Mouse (Mus musculus): ENCODE data around the gene Dot1l. TPM values are rescaled to one million over a fixed set of nuclear protein-coding genes. Genes with fewer than 3 reads are reported as not detected.

Gene Dot1l
- polyA plus RNA-seq, 1 experiment from 2014 or later = 13.8 TPM

- H3K27me3 ChIP-seq (ENCODE audit: control insufficient read depth, insufficient read depth, low read length) = no peaks in the 10 kb centered on the region
- ATAC-seq (replicated peaks; ENCODE audit: insufficient number of reproducible peaks, low FRiP score, low TSS enrichment, low read depth) (no peak), DNase-seq (ENCODE audit: low spot score) (no peak)
- H3K4me1 ChIP-seq (ENCODE audit: control insufficient read depth, insufficient read depth, low read length) = no peaks in the 10 kb centered on the region
- 87% methylated on average over 2 of the region's 2 CpGs for WGBS
- no peaks in the 10 kb centered on the region for H3K9me3 ChIP-seq (replicated peaks; ENCODE audit: control insufficient read depth, low read length)
- no peak overlapping the region for H3K4me3 ChIP-seq (ENCODE audit: low read depth, low read length)
- no peak overlapping the region for H3K27ac ChIP-seq (replicated peaks; ENCODE audit: low read depth, low read length)
- H3K36me3 ChIP-seq (replicated peaks; ENCODE audit: control insufficient read depth, insufficient read depth, low read depth, low read length) = peaks cover 53% of the 10 kb centered on the region
- no peak overlapping the region for H3K9ac ChIP-seq (replicated peaks; ENCODE audit: low read length)
- no peak overlapping the region for H3K4me2 ChIP-seq (ENCODE audit: low read depth, low read length)
Measured at GRCm38 (mm10) chr10:80787517-80787916, 32.5 kb downstream of the Dot1l start.

DNA sequence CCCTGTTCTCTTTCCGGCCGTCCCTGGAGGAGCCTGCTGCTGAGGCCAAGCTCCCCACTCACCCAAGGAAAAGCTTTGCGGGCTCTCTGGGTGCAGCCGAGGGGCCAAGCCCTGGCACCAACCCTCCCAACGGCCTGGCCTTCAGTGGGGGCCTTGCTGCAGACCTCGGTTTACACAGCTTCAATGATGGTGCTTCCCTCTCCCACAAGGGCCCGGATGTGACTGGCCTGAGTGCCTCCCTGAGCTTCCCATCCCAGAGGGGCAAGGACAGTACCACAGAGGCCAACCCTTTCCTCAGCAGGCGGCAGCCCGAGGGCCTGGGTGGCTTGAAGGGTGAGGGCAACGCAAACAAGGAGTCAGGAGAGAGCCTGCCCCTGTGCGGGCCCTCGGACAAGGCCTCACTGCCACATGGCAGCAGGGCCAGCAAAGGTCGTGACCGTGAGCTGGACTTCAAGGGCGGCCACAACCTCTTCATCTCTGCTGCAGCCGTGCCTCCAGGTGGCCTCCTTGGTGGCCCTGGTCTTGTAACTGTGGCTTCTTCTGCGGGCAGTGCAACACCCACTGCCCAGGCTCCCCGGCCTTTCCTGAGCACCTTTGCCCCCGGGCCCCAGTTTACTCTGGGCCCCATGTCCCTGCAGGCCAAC, 35.9 kb downstream of the Dot1l start:
- DNase-seq (ENCODE audit: low spot score) (no peak), ATAC-seq (replicated peaks; ENCODE audit: insufficient number of reproducible peaks, low FRiP score, low TSS enrichment, low read depth) (no peak)
- Histone ChIP-seq H3K27ac (replicated peaks; ENCODE audit: low read depth, low read length) (no peak overlapping the region), H3K4me3 (ENCODE audit: low read depth, low read length) (no peak overlapping the region), H3K9me3 (replicated peaks; ENCODE audit: control insufficient read depth, low read length) (no peaks in the 10 kb centered on the region), H3K9ac (replicated peaks; ENCODE audit: low read length) (no peak overlapping the region), H3K4me2 (ENCODE audit: low read depth, low read length) (no peak overlapping the region), H3K4me1 (ENCODE audit: control insufficient read depth, insufficient read depth, low read length) (no peaks in the 10 kb centered on the region), H3K36me3 (replicated peaks; ENCODE audit: control insufficient read depth, insufficient read depth, low read depth, low read length) (peaks cover 37% of the 10 kb centered on the region), H3K27me3 (ENCODE audit: control insufficient read depth, insufficient read depth, low read length) (no peaks in the 10 kb centered on the region)
- 87% methylated on average over 19 of the region's 19 CpGs for WGBS

DNA sequence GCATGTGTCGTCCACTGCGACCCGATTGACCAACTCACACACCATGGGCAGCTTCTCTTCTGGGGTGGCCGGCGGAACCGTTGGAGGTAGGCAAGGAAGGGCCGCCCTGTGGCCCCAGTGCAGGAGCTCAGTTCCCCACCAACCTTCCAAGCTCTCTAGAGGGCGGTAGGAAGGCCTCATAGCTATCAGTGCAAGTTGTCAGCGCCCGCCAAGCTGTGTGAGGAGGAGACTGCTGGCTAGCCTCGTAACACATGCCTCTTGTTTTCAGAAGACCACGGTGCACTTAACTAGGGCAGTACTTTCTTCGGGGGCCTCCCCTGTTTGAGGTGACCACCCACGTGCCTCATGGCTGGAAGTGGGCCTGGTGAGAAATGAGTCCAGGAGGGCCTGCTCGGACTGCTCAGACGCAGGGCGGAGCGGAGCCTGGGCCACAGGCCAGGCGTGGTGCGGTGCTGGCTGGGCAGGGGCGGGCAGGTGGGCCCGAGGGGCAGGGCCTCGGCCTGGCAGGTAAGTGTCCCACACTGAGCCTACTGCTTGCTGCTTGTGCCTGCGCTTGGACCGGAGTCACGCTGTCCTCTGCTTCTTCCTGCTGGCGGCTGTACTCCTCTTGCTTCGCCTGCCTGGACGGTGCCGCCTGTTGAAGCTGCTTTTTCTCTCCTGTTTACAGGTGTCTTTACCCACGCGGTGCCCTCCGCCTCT, 36.6 kb downstream of the Dot1l start:
- ATAC-seq (replicated peaks; ENCODE audit: insufficient number of reproducible peaks, low FRiP score, low TSS enrichment, low read depth) (no peak), DNase-seq (ENCODE audit: low spot score) (no peak)
- no peaks in the 10 kb centered on the region for H3K4me1 ChIP-seq (ENCODE audit: control insufficient read depth, insufficient read depth, low read length)
- 83% methylated on average over 33 of the region's 33 CpGs for WGBS
- H3K4me2 ChIP-seq (ENCODE audit: low read depth, low read length) = no peak overlapping the region
- H3K9ac ChIP-seq (replicated peaks; ENCODE audit: low read length) = no peak overlapping the region
- H3K4me3 ChIP-seq (ENCODE audit: low read depth, low read length) = no peak overlapping the region
- H3K36me3 ChIP-seq (replicated peaks; ENCODE audit: control insufficient read depth, insufficient read depth, low read depth, low read length) = peaks cover 33% of the 10 kb centered on the region
- H3K27ac ChIP-seq (replicated peaks; ENCODE audit: low read depth, low read length) = no peak overlapping the region
- no peaks in the 10 kb centered on the region for H3K9me3 ChIP-seq (replicated peaks; ENCODE audit: control insufficient read depth, low read length)
- H3K27me3 ChIP-seq (ENCODE audit: control insufficient read depth, insufficient read depth, low read length) = no peaks in the 10 kb centered on the region

GRCm38 (mm10) chr10:80792175-80793032, 37.4 kb downstream of the Dot1l start:
- no peak overlapping the region for H3K4me3 ChIP-seq (ENCODE audit: low read depth, low read length)
- no peaks in the 10 kb centered on the region for H3K27me3 ChIP-seq (ENCODE audit: control insufficient read depth, insufficient read depth, low read length)
- H3K27ac ChIP-seq (replicated peaks; ENCODE audit: low read depth, low read length) = no peak overlapping the region
- no peak overlapping the region for H3K4me2 ChIP-seq (ENCODE audit: low read depth, low read length)
- H3K9me3 ChIP-seq (replicated peaks; ENCODE audit: control insufficient read depth, low read length) = no peaks in the 10 kb centered on the region
- DNase-seq (ENCODE audit: low spot score) (no peak), ATAC-seq (replicated peaks; ENCODE audit: insufficient number of reproducible peaks, low FRiP score, low TSS enrichment, low read depth) (no peak)
- peaks cover 33% of the 10 kb centered on the region for H3K36me3 ChIP-seq (replicated peaks; ENCODE audit: control insufficient read depth, insufficient read depth, low read depth, low read length)
- WGBS = 74% methylated on average over 41 of the region's 41 CpGs
- H3K4me1 ChIP-seq (ENCODE audit: control insufficient read depth, insufficient read depth, low read length) = no peaks in the 10 kb centered on the region
- no peak overlapping the region for H3K9ac ChIP-seq (replicated peaks; ENCODE audit: low read length)

- ATAC-seq (replicated peaks; ENCODE audit: insufficient number of reproducible peaks, low FRiP score, low TSS enrichment, low read depth) (no peak), DNase-seq (ENCODE audit: low spot score) (no peak)
- peaks cover 33% of the 10 kb centered on the region for H3K36me3 ChIP-seq (replicated peaks; ENCODE audit: control insufficient read depth, insufficient read depth, low read depth, low read length)
- no peak overlapping the region for H3K9ac ChIP-seq (replicated peaks; ENCODE audit: low read length)
- H3K27ac ChIP-seq (replicated peaks; ENCODE audit: low read depth, low read length) = no peak overlapping the region
- H3K4me3 ChIP-seq (ENCODE audit: low read depth, low read length) = no peak overlapping the region
- no peaks in the 10 kb centered on the region for H3K27me3 ChIP-seq (ENCODE audit: control insufficient read depth, insufficient read depth, low read length)
- no peak overlapping the region for H3K4me2 ChIP-seq (ENCODE audit: low read depth, low read length)
- H3K4me1 ChIP-seq (ENCODE audit: control insufficient read depth, insufficient read depth, low read length) = no peaks in the 10 kb centered on the region
- 90% methylated on average over 13 of the region's 13 CpGs for WGBS
- H3K9me3 ChIP-seq (replicated peaks; ENCODE audit: control insufficient read depth, low read length) = no peaks in the 10 kb centered on the region
Measured at GRCm38 (mm10) chr10:80793033-80793784, 38.2 kb downstream of the Dot1l start.

DNA sequence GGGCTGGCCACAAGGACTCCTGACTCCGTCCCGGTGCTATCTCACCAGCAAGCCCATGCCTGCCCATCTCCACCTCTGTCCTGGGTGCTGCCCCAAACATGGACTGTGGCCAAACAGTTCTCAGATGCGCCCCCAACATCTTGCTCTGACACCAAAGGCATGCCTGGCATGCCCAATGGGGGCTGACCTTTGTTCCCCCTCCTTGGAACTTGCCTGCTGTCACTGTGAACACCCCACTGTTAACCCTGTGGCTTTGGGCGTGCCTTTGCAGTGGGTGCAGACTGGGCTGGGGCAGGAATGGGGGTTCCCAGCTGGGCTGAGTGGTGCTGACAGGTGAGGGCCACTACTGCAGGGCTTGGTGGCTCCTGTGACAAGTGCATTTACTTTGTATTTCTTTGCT, 38.8 kb downstream of the Dot1l start:
- H3K9me3 ChIP-seq (replicated peaks; ENCODE audit: control insufficient read depth, low read length) = no peaks in the 10 kb centered on the region
- no peak overlapping the region for H3K4me2 ChIP-seq (ENCODE audit: low read depth, low read length)
- peaks cover 33% of the 10 kb centered on the region for H3K36me3 ChIP-seq (replicated peaks; ENCODE audit: control insufficient read depth, insufficient read depth, low read depth, low read length)
- no peaks in the 10 kb centered on the region for H3K27me3 ChIP-seq (ENCODE audit: control insufficient read depth, insufficient read depth, low read length)
- WGBS = 91% methylated on average over 4 of the region's 4 CpGs
- no peak overlapping the region for H3K4me3 ChIP-seq (ENCODE audit: low read depth, low read length)
- H3K4me1 ChIP-seq (ENCODE audit: control insufficient read depth, insufficient read depth, low read length) = no peaks in the 10 kb centered on the region
- H3K9ac ChIP-seq (replicated peaks; ENCODE audit: low read length) = no peak overlapping the region
- DNase-seq (ENCODE audit: low spot score) = no peak
- no peak for ATAC-seq (replicated peaks; ENCODE audit: insufficient number of reproducible peaks, low FRiP score, low TSS enrichment, low read depth)
- no peak overlapping the region for H3K27ac ChIP-seq (replicated peaks; ENCODE audit: low read depth, low read length)

- Histone ChIP-seq H3K27me3 (ENCODE audit: control insufficient read depth, insufficient read depth, low read length) (no peaks in the 10 kb centered on the region), H3K9me3 (replicated peaks; ENCODE audit: control insufficient read depth, low read length) (no peaks in the 10 kb centered on the region), H3K36me3 (replicated peaks; ENCODE audit: control insufficient read depth, insufficient read depth, low read depth, low read length) (peaks cover 25% of the 10 kb centered on the region), H3K4me1 (ENCODE audit: control insufficient read depth, insufficient read depth, low read length) (no peaks in the 10 kb centered on the region), H3K4me3 (ENCODE audit: low read depth, low read length) (no peak overlapping the region), H3K4me2 (ENCODE audit: low read depth, low read length) (no peak overlapping the region), H3K9ac (replicated peaks; ENCODE audit: low read length) (no peak overlapping the region), H3K27ac (replicated peaks; ENCODE audit: low read depth, low read length) (no peak overlapping the region)
- DNase-seq (ENCODE audit: low spot score) (no peak), ATAC-seq (replicated peaks; ENCODE audit: insufficient number of reproducible peaks, low FRiP score, low TSS enrichment, low read depth) (no peak)
- 91% methylated on average over 8 of the region's 8 CpGs for WGBS
Measured at GRCm38 (mm10) chr10:80794750-80795149, 39.7 kb downstream of the Dot1l start.
